Mouse (Mus musculus) telencephalon, adult 2 months (tissue): Measurements from ENCODE around the gene Palm2.

Experiments used
- DNase-seq: peaks from one replicate; pipeline ENCODE4 v3.0.0-alpha.2; 2011; ENCODE audit warnings: low read depth, low spot score

Palm2 gene

GRCm38 (mm10) chr4:57612716-57613115 lies 178.7 kb downstream of the Palm2 start:
- no peak for DNase-seq

DNA sequence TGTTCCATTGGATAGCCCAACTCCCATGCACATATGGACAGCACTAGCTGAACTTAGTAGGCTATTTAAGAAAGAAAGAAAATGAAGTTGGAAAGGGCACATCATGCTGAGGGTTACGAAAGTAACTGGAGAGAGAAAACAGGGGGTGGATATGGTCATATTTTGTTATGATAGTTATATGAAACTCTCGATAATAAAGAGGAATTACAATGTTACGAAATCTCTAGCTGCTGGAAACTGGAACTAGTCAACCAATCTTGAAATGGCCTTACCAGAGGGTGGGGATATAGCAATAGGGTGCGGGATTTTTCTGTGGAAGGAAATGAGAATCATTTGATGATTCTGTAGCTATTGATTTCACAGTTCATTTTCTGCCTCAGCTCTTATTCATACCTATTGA lies 180.6 kb downstream of the Palm2 start:
- no peak for DNase-seq

GRCm38 (mm10) chr4:57618743-57619142 lies 184.7 kb downstream of the Palm2 start:
- no peak for DNase-seq

GRCm38 (mm10) chr4:57622816-57623215 lies 188.8 kb downstream of the Palm2 start:
- DNase-seq = peak; percentile 81

- DNase-seq = no peak
Measured at GRCm38 (mm10) chr4:57624819-57625218, 190.8 kb downstream of the Palm2 start.

- no peak for DNase-seq
Measured at GRCm38 (mm10) chr4:57625306-57625705, 191.3 kb downstream of the Palm2 start.

- DNase-seq = no peak
Measured at GRCm38 (mm10) chr4:57625756-57626155, 191.7 kb downstream of the Palm2 start.

GRCm38 (mm10) chr4:57626921-57627320 lies 192.9 kb downstream of the Palm2 start:
- DNase-seq = no peak

DNA sequence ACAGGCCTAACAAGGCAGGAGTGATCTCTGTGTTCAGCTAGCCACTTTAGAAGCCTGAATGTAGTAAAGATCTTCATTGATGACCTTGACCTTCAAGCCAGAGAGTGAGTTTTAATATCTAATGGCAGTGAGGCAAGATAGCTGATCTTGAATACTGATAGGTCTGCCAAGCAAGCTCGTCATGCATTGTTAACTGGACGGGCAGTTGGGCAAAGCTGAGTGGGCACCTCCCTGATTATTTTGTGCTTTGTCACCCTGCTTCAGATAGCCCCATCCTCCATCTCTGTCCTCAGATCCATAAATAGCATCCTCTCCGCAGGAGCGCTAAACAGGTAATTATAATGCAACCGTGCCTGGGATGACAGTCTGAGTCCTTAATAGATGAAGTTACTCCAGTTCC lies 198.3 kb downstream of the Palm2 start:
- no peak for DNase-seq

DNA sequence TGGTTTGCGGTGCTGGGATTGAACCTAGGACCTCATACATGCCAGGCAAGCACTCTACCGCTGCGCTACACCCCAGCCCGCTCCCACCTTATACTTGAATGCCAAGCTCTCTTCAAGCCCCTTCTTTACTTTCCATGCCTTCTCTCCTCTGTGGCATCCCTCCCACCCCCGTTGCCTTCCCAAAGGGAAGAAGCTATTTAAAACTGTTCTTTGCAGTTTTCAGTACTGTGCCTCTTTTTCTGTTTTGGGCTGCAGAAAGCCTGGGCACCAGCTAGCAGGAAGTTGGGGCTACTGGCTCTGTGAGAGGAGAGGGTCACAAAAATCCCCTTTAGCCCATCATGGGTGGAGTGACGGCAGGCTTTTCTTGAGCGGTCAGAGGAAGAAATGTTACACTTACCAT lies 199.0 kb downstream of the Palm2 start:
- peak; percentile 42 for DNase-seq

GRCm38 (mm10) chr4:57634956-57635355 lies 200.9 kb downstream of the Palm2 start:
- no peak for DNase-seq

DNA sequence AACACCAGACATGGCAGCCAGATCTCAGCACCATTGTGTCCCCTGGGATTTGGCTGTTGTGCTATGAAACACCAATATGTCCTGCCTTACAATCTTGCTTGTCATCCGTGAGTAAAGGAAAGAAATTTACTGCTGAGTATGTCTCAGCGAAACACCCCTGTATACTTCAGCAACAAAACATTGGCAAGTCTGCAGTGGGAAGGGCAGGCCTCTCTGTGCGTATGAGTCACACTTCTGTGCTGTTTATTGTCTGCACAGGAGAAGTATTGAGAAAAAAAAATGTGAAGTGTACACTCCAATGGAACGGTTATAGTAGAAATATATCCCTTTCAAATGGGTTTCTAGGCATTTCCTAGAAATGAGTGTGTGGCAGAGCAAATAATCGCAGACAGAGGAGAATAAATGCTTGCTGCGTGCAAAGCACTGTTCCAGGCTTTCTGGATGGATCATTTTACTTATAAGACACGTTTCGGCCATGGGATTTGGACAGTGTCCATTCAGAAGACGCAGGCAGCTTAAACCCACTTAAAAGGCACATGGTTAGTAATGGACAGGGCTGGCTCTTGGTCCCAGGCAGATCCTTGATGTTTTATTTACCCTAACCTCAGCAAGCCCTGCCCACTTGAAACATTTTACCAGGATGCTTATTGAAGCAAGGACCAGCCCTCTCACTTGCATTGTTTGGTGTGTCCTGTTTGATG lies 202.9 kb downstream of the Palm2 start:
- no peak for DNase-seq

DNA sequence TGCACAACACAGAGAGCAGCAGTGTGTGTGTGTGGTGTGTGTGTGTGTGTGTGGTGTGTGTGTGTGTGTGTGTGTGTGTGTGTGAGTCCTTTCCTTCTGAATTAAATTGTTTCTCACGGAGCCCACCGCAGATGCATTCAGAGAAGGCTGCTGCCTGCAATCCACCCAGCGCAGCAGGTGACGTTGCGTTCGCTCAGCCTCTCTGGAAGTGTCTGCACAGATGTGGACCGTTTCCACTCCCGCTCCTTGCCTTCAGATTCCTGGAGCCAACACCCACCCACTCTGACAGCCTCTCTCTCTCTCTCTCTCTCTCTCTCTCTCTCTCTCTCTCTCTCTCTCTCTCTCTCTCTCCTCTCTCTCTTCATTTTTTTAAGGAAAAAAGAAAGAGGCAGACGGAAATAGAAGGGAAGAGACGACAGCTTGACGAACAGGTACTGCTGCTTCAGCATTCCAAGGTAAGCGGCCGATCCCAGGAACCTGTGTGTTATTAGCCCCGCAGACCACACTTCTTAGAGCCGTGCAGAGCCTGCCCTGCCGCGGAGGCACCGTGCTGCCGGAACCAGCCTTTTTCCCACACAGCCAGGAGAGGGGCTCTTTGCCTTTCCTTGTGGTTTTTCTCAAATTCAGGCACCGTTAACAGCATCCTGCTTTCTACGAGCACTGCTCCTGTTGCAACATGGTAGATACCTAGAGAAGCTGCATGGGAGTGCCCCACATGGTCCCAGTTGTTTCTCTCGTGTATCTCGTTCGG lies 203.8 kb downstream of the Palm2 start:
- DNase-seq = no peak

GRCm38 (mm10) chr4:57638941-57639340 lies 204.9 kb downstream of the Palm2 start:
- no peak for DNase-seq

GRCm38 (mm10) chr4:57640222-57640621 lies 206.2 kb downstream of the Palm2 start:
- no peak for DNase-seq

GRCm38 (mm10) chr4:57640971-57641370 lies 206.9 kb downstream of the Palm2 start:
- DNase-seq = no peak

DNA sequence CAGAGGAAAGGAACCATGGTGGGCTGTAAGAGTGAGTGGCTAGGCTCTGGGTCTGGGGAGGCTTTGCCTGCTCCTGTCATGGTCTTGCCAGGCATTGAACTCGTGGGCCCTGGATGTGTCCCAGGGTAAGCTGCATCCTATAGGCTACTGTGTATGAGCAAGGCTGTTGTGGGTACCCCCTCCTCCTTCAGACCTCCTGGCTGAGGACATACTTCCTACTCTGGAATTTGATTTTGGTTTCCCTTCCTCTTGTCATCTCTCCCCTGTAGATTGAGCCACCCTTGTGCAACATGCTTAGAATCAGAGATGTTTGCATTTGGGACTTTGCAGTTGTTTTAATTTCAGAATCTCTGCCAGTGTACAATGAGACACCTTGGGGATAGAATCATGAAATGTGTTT lies 216.9 kb downstream of the Palm2 start:
- no peak for DNase-seq

GRCm38 (mm10) chr4:57651547-57651946 lies 217.5 kb downstream of the Palm2 start:
- DNase-seq = no peak

GRCm38 (mm10) chr4:57652185-57652904 lies 218.3 kb downstream of the Palm2 start:
- peak; percentile 63 for DNase-seq

DNA sequence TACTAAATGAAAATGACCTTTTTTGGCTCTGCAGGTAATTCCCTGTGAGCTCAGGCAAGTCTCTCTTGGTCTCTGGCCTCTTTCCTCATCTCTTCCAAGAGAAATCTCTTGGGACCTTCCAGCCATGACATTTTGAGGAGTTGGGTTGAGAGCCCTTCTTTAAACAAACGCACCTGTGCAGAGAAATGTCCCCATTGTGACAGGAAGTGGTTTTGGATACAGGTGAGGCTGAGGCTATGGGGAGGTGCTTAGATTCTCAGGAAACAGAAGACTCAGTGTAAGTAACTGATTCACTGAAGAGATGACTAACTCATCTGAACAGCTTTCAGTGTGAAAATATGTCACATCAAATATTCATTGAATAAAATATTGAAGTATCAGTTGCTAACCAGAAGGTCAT lies 221.9 kb downstream of the Palm2 start:
- DNase-seq = no peak

GRCm38 (mm10) chr4:57656388-57656787 lies 222.3 kb downstream of the Palm2 start:
- DNase-seq = peak; percentile 56

DNA sequence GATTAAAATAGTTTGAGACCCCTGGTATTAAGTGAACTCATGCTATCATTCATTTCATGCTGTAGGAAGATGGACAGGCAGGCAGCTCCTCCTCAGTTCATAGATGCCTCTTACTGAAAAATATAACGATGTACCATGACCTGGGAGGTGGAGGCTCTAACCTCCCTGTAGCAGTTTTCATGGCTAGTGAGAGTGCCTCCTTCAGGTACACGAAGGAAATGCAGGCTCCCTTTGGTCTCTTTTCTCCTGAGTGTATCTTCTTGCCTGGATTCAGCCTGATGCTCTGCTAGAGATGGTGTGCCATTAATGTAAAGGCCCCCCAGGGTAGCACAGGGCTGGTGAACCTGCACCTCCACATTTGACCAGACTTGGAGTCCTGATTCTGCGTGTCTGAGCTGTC lies 222.8 kb downstream of the Palm2 start:
- no peak for DNase-seq

DNA sequence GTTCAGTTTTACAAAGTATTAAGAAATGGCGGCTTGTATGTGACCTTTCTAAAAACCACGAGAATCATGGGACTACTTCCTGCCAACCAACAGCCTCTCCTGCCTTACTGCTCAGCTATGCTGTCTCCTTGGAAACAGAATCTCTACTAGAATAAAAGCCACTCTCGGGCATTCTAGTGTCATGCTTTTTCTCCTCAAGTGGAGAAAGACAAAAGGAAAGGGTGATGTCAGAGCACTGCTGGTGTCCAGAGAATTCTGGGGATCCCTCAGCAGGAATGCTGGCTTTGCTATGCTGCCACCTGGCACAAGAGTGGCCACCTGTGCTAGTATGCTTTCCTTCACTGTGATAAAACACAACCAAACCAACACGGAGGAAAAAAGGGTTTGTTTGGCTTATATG lies 226.4 kb downstream of the Palm2 start:
- DNase-seq = no peak
